Mouse (Mus musculus) kidney, postnatal 0 days (tissue): ENCODE measurements around the gene Zfp42. TPM values are rescaled to one million over a fixed set of nuclear protein-coding genes. Genes with fewer than 3 reads are reported as not detected.

Experiments used
- ATAC-seq: fragments of 200-750 bp; cut with Nextera tagmentation; replicated peaks from 2 replicates; pipeline ENCODE4 v1.8.0; 2017; ENCODE audit warnings: low read depth, moderate number of reproducible peaks, moderate TSS enrichment, moderate library complexity; ENCODE audit not compliant: low FRiP score
- DNase-seq: peaks from one replicate; pipeline ENCODE4 v3.0.0-alpha.2; 2016; ENCODE audit warnings: low spot score
- H3K27ac ChIP-seq: fragments of 300-500 bp; sonication (generic); 2 replicates; pipeline ENCODE4 v1.5.1; 2014; ENCODE audit warnings: mild to moderate bottlenecking
- H3K27me3 ChIP-seq: fragments of 300-500 bp; sonication (generic); 2 replicates; pipeline ENCODE4 v1.6.1; 2014; ENCODE audit warnings: low read length, mixed read lengths; ENCODE audit not compliant: insufficient read depth
- H3K36me3 ChIP-seq: fragments of 300-500 bp; sonication (generic); 2 replicates; pipeline ENCODE4 v1.6.1; 2014; ENCODE audit warnings: low read length, mixed read lengths; ENCODE audit not compliant: insufficient read depth
- H3K4me1 ChIP-seq: fragments of 300-500 bp; sonication (generic); replicated peaks from 2 replicates; pipeline ENCODE4 v1.6.1; 2014; ENCODE audit warnings: antibody characterized with exemption, low read length, mixed read lengths; ENCODE audit not compliant: insufficient read depth
- H3K4me2 ChIP-seq: fragments of 300-500 bp; sonication (generic); 2 replicates; pipeline ENCODE4 v1.6.1; 2014; ENCODE audit warnings: mild to moderate bottlenecking, low read length, moderate library complexity, mixed read lengths
- H3K4me3 ChIP-seq: fragments of 300-500 bp; sonication (generic); replicated peaks from 2 replicates; pipeline ENCODE4 v1.5.1; 2014; ENCODE audit warnings: low read depth, low read length
- H3K9ac ChIP-seq: fragments of 300-500 bp; sonication (generic); 2 replicates; pipeline ENCODE4 v1.6.1; 2014; ENCODE audit warnings: low read depth, low read length
- H3K9me3 ChIP-seq: fragments of 300-500 bp; sonication (generic); replicated peaks from 2 replicates; pipeline ENCODE4 v1.6.1; 2016; ENCODE audit warnings: low read length, inconsistent platforms, mixed read lengths
- CTCF ChIP-seq: IDR thresholded peaks from 2 replicates; pipeline ENCODE4 v1.5.1; 2016; ENCODE audit warnings: antibody characterized with exemption, low read depth, mild to moderate bottlenecking, moderate library complexity
- WGBS: fragments of 180-500 bp; shearing (Covaris S2); extraction: QIAGEN DNeasy Blood & Tissue Kit; methylation state at CpG from one replicate; pipeline ENCODE4 v1.1.7; 2014; 5-methylcytosine and 5-hydroxymethylcytosine counted together
- polyA plus RNA-seq: library from polyadenylated mRNA; unstranded; fragments of >200 nt; fragmentation: Nextera tagmentation; extraction: Ambion mirVana; gene quantifications from 2 replicates; pipeline ENCODE4 v1.2.1, GENCODE M21; 2015

The Zfp42 gene
- polyA plus RNA-seq, 1 experiment from 2014 or later = not detected

- H3K9me3 ChIP-seq = no peaks in the 10 kb centered on the region
- H3K27ac ChIP-seq = no peak overlapping the region
- H3K4me3 ChIP-seq = no peak overlapping the region
- DNase-seq (no peak), ATAC-seq (no peak)
- H3K36me3 ChIP-seq = no peaks in the 10 kb centered on the region
- TF ChIP-seq CTCF = no peak
- 89% methylated on average over 4 of the region's 4 CpGs for WGBS
- no peaks in the 10 kb centered on the region for H3K27me3 ChIP-seq
- H3K4me1 ChIP-seq = no peaks in the 10 kb centered on the region
- no peak overlapping the region for H3K9ac ChIP-seq
- H3K4me2 ChIP-seq = no peak overlapping the region
These were observed 12.6 kb downstream of the Zfp42 start for GRCm38 (mm10) chr8:43294191-43294590.

DNA sequence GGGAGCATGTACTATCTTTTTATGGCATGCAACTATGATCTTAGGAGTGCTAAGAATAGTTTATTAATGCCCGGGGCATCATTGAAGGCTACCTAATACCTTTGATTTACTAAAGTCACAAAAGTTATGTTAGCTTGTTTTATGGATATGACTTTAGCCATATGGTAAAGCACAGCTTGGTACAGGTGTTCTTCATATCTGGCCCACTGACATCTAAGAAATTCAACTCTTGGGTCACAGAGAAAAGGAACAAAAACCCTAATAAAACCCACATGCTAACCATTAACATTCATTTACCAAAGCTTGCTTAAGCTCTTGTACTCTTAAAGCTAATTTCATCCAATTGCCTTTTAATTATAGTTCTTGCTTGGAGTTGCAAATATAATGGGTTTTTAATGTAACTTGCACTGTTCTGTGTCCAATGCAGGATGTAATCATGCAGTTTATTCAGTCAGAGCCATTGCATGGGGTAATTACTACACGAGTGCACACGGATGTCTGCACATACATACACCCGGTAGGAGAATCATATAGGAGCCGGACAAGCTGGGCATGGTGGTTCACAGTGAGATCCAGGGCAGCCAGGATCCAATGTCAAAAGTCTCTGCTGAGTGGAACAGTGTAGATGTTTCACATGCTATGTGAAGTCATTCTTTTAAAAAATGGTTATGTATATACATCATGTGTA is 16.2 kb downstream of the Zfp42 start:
- 78% methylated on average over 5 of the region's 5 CpGs for WGBS
- H3K27ac ChIP-seq = no peak overlapping the region
- H3K27me3 ChIP-seq = no peaks in the 10 kb centered on the region
- H3K4me3 ChIP-seq = no peak overlapping the region
- H3K9me3 ChIP-seq = no peaks in the 10 kb centered on the region
- ATAC-seq (no peak), DNase-seq (no peak)
- H3K4me1 ChIP-seq = no peaks in the 10 kb centered on the region
- no peak overlapping the region for H3K4me2 ChIP-seq
- H3K36me3 ChIP-seq = no peaks in the 10 kb centered on the region
- TF ChIP-seq CTCF = no peak
- no peak overlapping the region for H3K9ac ChIP-seq

DNA sequence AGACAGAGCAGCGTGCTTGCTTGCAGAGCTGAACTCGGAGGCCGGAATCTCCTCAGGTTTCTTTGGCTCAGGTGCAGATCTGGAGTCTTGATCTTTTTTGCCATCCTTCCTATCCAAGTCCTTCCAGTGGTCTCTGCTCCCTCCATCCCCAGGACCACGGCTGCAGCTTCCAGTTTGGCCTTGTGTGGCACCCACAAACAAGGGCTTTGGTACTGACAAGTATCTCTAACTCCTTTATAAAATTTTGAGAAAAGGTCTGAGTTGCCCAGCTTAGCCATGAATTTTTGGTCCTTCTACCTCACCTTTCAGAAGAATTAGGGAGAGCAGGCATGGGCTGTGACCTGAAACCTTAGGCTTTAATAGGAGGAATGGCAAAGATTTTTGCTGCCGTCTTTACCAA is 17.0 kb downstream of the Zfp42 start:
- ATAC-seq (no peak), DNase-seq (no peak)
- no peaks in the 10 kb centered on the region for H3K27me3 ChIP-seq
- no peaks in the 10 kb centered on the region for H3K36me3 ChIP-seq
- H3K9me3 ChIP-seq = no peaks in the 10 kb centered on the region
- no peak overlapping the region for H3K9ac ChIP-seq
- no peak overlapping the region for H3K27ac ChIP-seq
- no peak overlapping the region for H3K4me2 ChIP-seq
- no peak for TF ChIP-seq CTCF
- WGBS = 90% methylated on average over 5 of the region's 5 CpGs
- H3K4me3 ChIP-seq = no peak overlapping the region
- no peaks in the 10 kb centered on the region for H3K4me1 ChIP-seq

DNA sequence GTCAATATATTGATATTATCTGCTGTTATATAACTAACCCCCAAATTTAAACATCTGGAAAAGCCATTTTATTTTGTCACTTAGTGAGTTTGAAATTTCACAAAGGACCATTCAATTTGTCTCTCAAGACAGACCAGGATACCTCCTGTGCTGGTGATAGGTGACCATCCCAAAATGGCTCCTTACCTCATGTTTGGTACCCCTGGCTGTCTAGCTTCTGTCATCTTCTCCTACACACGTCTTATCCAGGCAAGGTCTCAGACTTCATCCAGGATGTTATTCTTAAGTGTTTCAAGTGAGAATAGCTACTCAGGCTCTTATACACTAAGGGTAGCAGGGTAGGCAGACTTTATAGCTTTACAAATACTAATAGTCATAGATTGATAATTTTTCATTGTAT is 17.9 kb downstream of the Zfp42 start:
- no peak overlapping the region for H3K4me2 ChIP-seq
- H3K36me3 ChIP-seq = no peaks in the 10 kb centered on the region
- ATAC-seq (no peak), DNase-seq (no peak)
- WGBS = 92% methylated on average over 1 of the region's 1 CpGs
- no peaks in the 10 kb centered on the region for H3K27me3 ChIP-seq
- H3K9ac ChIP-seq = no peak overlapping the region
- no peak overlapping the region for H3K4me3 ChIP-seq
- TF ChIP-seq CTCF = no peak
- no peaks in the 10 kb centered on the region for H3K9me3 ChIP-seq
- no peak overlapping the region for H3K27ac ChIP-seq
- no peaks in the 10 kb centered on the region for H3K4me1 ChIP-seq

DNA sequence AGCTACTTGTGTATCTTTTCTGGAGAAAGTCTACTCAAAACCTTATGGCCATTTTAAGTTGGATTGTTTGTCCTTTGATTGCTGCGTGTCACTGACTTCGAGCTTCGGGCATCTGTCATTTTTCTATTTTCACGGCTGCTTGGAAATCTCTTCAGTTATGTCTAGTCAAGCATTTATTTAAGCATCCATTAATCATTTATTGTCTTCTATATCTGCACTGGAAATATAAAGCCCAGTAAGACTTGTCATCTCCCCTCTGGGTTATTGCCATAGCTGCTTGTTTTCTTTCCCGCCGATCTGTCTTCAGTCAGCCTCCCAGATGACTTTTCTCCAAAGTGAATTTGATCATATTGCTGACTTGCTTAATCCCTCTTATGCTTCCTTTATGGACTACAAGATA is 19.3 kb downstream of the Zfp42 start:
- Histone ChIP-seq H3K4me1 (no peaks in the 10 kb centered on the region), H3K9me3 (no peaks in the 10 kb centered on the region), H3K4me2 (no peak overlapping the region), H3K27me3 (no peaks in the 10 kb centered on the region), H3K36me3 (no peaks in the 10 kb centered on the region), H3K9ac (no peak overlapping the region), H3K27ac (no peak overlapping the region), H3K4me3 (no peak overlapping the region)
- no peak for DNase-seq
- no peak for ATAC-seq
- TF ChIP-seq CTCF = no peak
- WGBS = 79% methylated on average over 6 of the region's 6 CpGs

DNA sequence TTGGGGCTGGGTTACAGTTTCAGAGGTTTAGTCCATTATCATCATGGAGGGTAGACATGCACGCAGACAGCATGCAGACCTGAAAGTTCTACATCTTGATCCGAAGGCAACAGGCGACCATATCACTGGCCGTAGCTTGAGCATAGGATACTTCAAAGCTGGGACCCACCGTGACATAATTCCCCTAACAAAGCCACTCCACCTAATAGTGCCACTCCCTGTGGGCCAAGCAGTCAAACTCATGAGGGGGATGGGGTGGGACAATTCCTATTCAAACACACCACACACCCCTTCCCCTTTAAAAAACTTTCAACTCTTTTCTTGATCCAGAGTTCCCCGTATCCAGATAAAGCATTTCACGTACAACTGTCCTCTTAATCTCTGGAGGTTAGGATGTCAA is 23.5 kb downstream of the Zfp42 start:
- H3K36me3 ChIP-seq = no peaks in the 10 kb centered on the region
- no peak overlapping the region for H3K4me3 ChIP-seq
- H3K9ac ChIP-seq = no peak overlapping the region
- H3K27me3 ChIP-seq = no peaks in the 10 kb centered on the region
- no peak overlapping the region for H3K27ac ChIP-seq
- no peaks in the 10 kb centered on the region for H3K9me3 ChIP-seq
- DNase-seq = no peak
- H3K4me2 ChIP-seq = no peak overlapping the region
- no peak for TF ChIP-seq CTCF
- no peaks in the 10 kb centered on the region for H3K4me1 ChIP-seq
- ATAC-seq = no peak
- WGBS = 90% methylated on average over 7 of the region's 7 CpGs

DNA sequence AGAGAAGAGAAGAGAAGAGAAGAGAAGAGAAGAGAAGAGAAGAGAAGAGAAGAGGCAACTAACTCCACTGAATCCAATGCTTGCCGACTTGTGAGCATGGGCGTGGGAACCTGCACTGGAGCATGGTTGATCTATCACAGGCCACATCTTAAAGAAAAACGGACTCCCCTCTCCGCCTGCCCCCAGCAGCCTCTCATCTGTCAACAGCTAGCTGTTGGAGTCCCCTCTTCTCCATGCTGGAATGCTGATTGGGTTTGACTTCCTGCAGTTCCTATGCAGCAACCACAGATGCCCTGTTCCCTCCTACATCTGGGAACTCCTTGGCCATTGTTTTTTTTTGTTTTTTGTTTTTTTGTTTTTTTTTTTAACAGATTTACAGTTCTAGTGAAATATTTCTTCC is 28.4 kb downstream of the Zfp42 start:
- no peak for DNase-seq
- Histone ChIP-seq H3K4me3 (no peak overlapping the region), H3K36me3 (no peaks in the 10 kb centered on the region), H3K27ac (no peak overlapping the region), H3K9ac (no peak overlapping the region), H3K4me1 (no peaks in the 10 kb centered on the region), H3K4me2 (no peak overlapping the region), H3K27me3 (no peaks in the 10 kb centered on the region), H3K9me3 (no peaks in the 10 kb centered on the region)
- ATAC-seq = no peak
- TF ChIP-seq CTCF = no peak
- 57% methylated on average over 4 of the region's 4 CpGs for WGBS
